Mouse (Mus musculus) MEL (cell line): ENCODE measurements around the gene Olfr1502.

Experiments
- BHLHE40 ChIP-seq: IDR thresholded peaks from 2 replicates; pipeline ENCODE4 v1.6.1; 2012; ENCODE audit warnings: low read depth, mild to moderate bottlenecking, inconsistent platforms, low read length, improper control_type of control experiment, borderline replicate concordance
- CTCF ChIP-seq, 3 experiments: IDR thresholded peaks in 2 of 3; conservative IDR thresholded peaks in 1 of 3; 2 replicates each; pipeline ENCODE4 v1.5.1; 2011 to 2012; ENCODE audit warnings: low read length in 3 of 3, low read depth in 2 of 3, mild to moderate bottlenecking in 2 of 3, improper control_type of control experiment in 1 of 3, inconsistent platforms in 1 of 3, mixed read lengths in 1 of 3, moderate library complexity in 1 of 3; ENCODE audit not compliant: control insufficient read depth in 1 of 3, insufficient read depth in 1 of 3, poor library complexity in 1 of 3, severe bottlenecking in 1 of 3
- EP300 ChIP-seq, 2 experiments: IDR thresholded peaks; 2 replicates each; pipeline ENCODE4 v1.6.1; 2011; ENCODE audit warnings: improper control_type of control experiment in 2 of 2, low read length in 2 of 2, low read depth in 1 of 2, mild to moderate bottlenecking in 1 of 2
- GATA1 ChIP-seq: IDR thresholded peaks from 2 replicates; pipeline ENCODE4 v1.6.1; 2011; ENCODE audit warnings: low read depth, low read length, improper control_type of control experiment
- SIN3A ChIP-seq: IDR thresholded peaks from 2 replicates; pipeline ENCODE4 v1.6.1; 2012; ENCODE audit warnings: low read length, improper control_type of control experiment, inconsistent platforms
- SMC3 ChIP-seq: IDR thresholded peaks from 2 replicates; pipeline ENCODE4 v1.6.1; 2011; ENCODE audit warnings: low read depth, low read length, improper control_type of control experiment
- TCF12 ChIP-seq: IDR thresholded peaks from 2 replicates; pipeline ENCODE4 v1.6.1; 2014; ENCODE audit warnings: low read depth, mild to moderate bottlenecking, inconsistent platforms, low read length, improper control_type of control experiment, moderate library complexity
- UBTF ChIP-seq: IDR thresholded peaks from 2 replicates; pipeline ENCODE4 v1.6.1; 2012; ENCODE audit warnings: low read depth, mild to moderate bottlenecking, inconsistent platforms, low read length, improper control_type of control experiment, moderate library complexity, borderline replicate concordance; ENCODE audit not compliant: insufficient read depth
- USF2 ChIP-seq, 2 experiments: IDR thresholded peaks; 2 replicates each; pipeline ENCODE4 v1.6.1; 2011 to 2012; ENCODE audit warnings: improper control_type of control experiment in 2 of 2, low read length in 2 of 2, borderline replicate concordance in 1 of 2, inconsistent platforms in 1 of 2, low read depth in 1 of 2, mild to moderate bottlenecking in 1 of 2; ENCODE audit not compliant: insufficient read depth in 1 of 2

DNA sequence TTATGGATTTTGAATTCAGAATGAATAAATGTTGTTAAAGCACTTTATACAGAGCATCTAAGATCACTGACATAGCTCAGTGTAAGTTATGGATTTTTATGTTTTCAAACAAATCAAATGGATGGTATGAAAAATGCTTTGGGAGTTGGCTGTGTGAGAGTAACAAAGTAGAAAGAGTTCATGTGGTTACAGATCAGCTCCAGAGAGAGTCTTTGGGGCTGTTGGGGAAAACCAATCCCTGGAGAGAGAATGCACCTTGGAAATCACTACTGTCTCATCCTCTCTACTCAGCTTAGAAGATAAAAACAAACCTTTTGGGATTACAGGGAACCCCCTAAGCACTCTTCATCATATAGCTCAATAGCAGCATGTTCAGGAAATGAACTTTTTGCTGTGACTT lies 42.2 kb upstream of the Olfr1502 start, which contains the start of gene Olfr1499:
- TF ChIP-seq CTCF (IDR thresholded peaks at IDR 0.05 in 2 of 3, conservative IDR thresholded peaks at IDR 0.05 in 1 of 3; ENCODE audit: control insufficient read depth in 1 of 3, insufficient read depth in 1 of 3, low read depth in 2 of 3, low read length in 3 of 3, poor library complexity in 1 of 3, severe bottlenecking in 1 of 3) (no peak), BHLHE40 (no peak), EP300 (IDR thresholded peaks at IDR 0.05; ENCODE audit: low read depth in 1 of 2, low read length in 2 of 2) (no peak), TCF12 (no peak), GATA1 (no peak), SMC3 (no peak), SIN3A (no peak), UBTF (no peak), USF2 (IDR thresholded peaks at IDR 0.05; ENCODE audit: borderline replicate concordance in 1 of 2, insufficient read depth in 1 of 2, low read depth in 1 of 2, low read length in 2 of 2) (no peak)
